Mouse (Mus musculus) cortical plate, adult 2 months (tissue): ENCODE data around the gene Ak3.

Source experiments
- CTCF ChIP-seq: fragments of 200-500 bp; IDR thresholded peaks from 2 replicates; pipeline ENCODE4 v1.5.1; 2011; ENCODE audit warnings: mild to moderate bottlenecking, control low read depth, low read length; ENCODE audit not compliant: insufficient read depth; ENCODE audit errors: extremely low read depth
- POLR2A ChIP-seq: fragments of 200-500 bp; IDR thresholded peaks from 2 replicates; pipeline ENCODE4 v1.6.1; 2011; ENCODE audit warnings: mild to moderate bottlenecking, low read length, control low read depth; ENCODE audit not compliant: insufficient read depth; ENCODE audit errors: extremely low read depth

GRCm38 (mm10) chr19:28989515-28989914 lies 58.2 kb downstream of the Ak3 start:
- TF ChIP-seq POLR2A (no peak), CTCF (no peak)
